Mouse (Mus musculus) heart, postnatal 0 days (tissue): Measurements from ENCODE around the gene Ccl8.

Experiments used
- CTCF ChIP-seq: IDR thresholded peaks from 2 replicates; pipeline ENCODE4 v1.5.1; 2016; ENCODE audit warnings: antibody characterized with exemption, control low read depth, low read depth
- EP300 ChIP-seq: IDR thresholded peaks from 2 replicates; pipeline ENCODE4 v1.6.1; 2016; ENCODE audit warnings: antibody characterized with exemption, low read depth

DNA sequence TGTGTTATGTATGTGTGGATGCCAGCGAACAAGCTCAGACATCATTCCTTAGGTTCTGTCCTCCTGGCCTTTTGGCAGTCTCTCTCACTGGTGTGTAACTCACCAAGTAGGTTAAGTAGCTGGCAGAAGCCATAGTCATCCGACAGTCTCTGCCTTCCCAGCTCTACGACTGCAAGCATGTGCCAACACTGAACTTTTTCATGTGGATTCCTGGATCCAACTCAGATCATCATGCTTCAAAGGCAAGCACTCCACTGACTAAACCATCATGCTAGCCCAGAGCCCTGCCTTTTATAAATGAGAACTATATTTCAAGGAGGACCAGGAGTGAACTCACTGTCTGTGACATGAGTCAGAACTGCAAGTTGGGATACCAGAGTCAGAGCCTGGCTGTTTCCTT, 41.3 kb upstream of the Ccl8 start:
- TF ChIP-seq CTCF, result no peak
- no peak for TF ChIP-seq EP300
